Mouse (Mus musculus): ENCODE data around the gene Lrrc71. TPM values are rescaled to one million over a fixed set of nuclear protein-coding genes. Genes with fewer than 3 reads are reported as not detected.

Gene Lrrc71
- total and polyA plus RNA-seq, 3 experiments: 0.14 to 0.17 TPM; not detected in 1

DNA sequence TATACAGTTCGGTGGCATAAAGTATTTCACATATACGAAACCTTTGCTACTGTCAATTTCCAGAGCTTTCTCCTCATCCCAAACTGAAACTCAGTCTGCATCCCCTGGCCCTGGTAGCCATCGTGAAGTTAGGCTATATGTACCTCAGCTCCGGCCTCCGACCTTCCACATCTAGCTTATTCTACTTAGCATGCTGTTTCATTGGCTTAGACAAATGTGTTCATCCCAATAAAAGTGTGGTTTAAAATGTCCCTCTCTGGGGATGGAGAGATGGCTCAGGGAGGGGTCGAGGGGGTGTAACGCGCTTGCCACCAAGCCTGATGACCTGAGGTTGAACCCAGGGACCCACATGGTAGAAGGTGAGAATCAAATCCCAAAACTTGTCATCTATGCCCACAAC, 21.1 kb upstream of the Lrrc71 start:
- Histone ChIP-seq H3K27me3 (replicated peaks) (peaks cover 60% of the 10 kb centered on the region), H3K9ac (ENCODE audit: insufficient read depth, low read depth) (no peak overlapping the region), H3K27ac (ENCODE audit: insufficient read depth, low read depth) (no peak overlapping the region), H3K4me1 (ENCODE audit: control insufficient read depth in 1 of 2, insufficient read depth in 2 of 2) (peaks cover 6 to 25% of the 10 kb centered on the region in 2 experiments), H3K9me3 (replicated peaks; ENCODE audit: low read length) (no peaks in the 10 kb centered on the region), H3K4me3 (replicated peaks in 1 of 3; ENCODE audit: low read depth in 2 of 3, low read length in 2 of 3, poor library complexity in 1 of 3) (no peak overlapping the region), H3K36me3 (replicated peaks in 1 of 2; ENCODE audit: control insufficient read depth in 1 of 2, insufficient read depth in 1 of 2, low read length in 1 of 2) (no peaks in the 10 kb centered on the region), H3K79me2 (replicated peaks; ENCODE audit: control insufficient read depth, extremely low read depth, insufficient read depth, poor library complexity, severe bottlenecking) (no peaks in the 10 kb centered on the region), H3K4me2 (ENCODE audit: insufficient read depth, low read depth, poor library complexity, severe bottlenecking) (no peak overlapping the region)
- dilution Hi-C loops (cut with MboI; ENCODE audit: extremely low pct_ligation_motif_present, extremely low pct_unique_long_range_greater_than_20kb, low sequenced_read_pairs) (no loop called here), in situ Hi-C loops (cut with MboI; ENCODE audit: low pct_ligation_motif_present, low pct_unique_long_range_greater_than_20kb, low sequenced_read_pairs) (no loop called here)
- TF ChIP-seq TCF12 (IDR thresholded peaks at IDR 0.05; ENCODE audit: low read depth, low read length) (no peak), EP300 (IDR thresholded peaks at IDR 0.05; ENCODE audit: low read length) (no peak), TBP (conservative IDR thresholded peaks at IDR 0.05; ENCODE audit: low read depth, low read length) (no peak), GABPA (IDR thresholded peaks at IDR 0.05; ENCODE audit: insufficient replicate concordance, low read depth, low read length) (no peak), KAT2A (IDR thresholded peaks at IDR 0.05; ENCODE audit: insufficient replicate concordance, low read length) (no peak), USF1 (IDR thresholded peaks at IDR 0.05; ENCODE audit: low read depth, low read length) (no peak), MEF2A (IDR thresholded peaks at IDR 0.05; ENCODE audit: borderline replicate concordance, low read depth, low read length) (no peak), JUND (conservative IDR thresholded peaks at IDR 0.05; ENCODE audit: low read depth, low read length) (no peak), BHLHE40 (IDR thresholded peaks at IDR 0.05; ENCODE audit: low read depth, low read length) (no peak), MXI1 (IDR thresholded peaks at IDR 0.05; ENCODE audit: low read depth, low read length) (no peak), IRF4 (IDR thresholded peaks at IDR 0.05; ENCODE audit: low read depth, low read length) (no peak), RAD21 (IDR thresholded peaks at IDR 0.05; ENCODE audit: low read depth, low read length) (no peak)
- DNase-seq (ENCODE audit: extremely low read depth): no peak

DNA sequence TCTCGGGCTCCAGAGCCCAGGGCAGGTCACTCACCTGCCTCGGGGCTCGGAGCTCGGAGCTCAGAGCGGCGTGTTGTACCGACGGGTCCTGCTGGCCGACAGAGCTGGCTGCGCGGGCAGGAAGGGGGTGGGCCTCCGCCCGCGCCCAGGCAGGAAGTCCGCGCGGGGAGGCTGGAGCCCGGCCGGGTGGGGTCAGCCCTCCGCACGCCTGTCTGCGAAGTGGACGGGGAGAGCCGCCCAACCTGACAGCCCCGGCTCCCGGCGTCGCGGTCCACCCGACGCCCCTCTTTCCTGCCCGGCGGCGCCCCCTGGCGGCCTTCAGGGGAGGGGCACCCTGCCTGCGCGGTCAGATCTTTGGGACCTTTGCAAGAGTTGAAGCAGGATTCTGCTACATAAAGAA, 20.4 kb upstream of the Lrrc71 start:
- Histone ChIP-seq H3K36me3 (replicated peaks in 1 of 2; ENCODE audit: control insufficient read depth in 1 of 2, insufficient read depth in 1 of 2, low read length in 1 of 2) (no peaks in the 10 kb centered on the region), H3K27ac (ENCODE audit: insufficient read depth, low read depth) (no peak overlapping the region), H3K27me3 (replicated peaks) (peaks cover 54% of the 10 kb centered on the region), H3K79me2 (replicated peaks; ENCODE audit: control insufficient read depth, extremely low read depth, insufficient read depth, poor library complexity, severe bottlenecking) (no peaks in the 10 kb centered on the region), H3K4me1 (ENCODE audit: control insufficient read depth in 1 of 2, insufficient read depth in 2 of 2) (peaks cover 8 to 32% of the 10 kb centered on the region in 2 experiments), H3K4me2 (ENCODE audit: insufficient read depth, low read depth, poor library complexity, severe bottlenecking) (peak overlapping the region; percentile 81), H3K9me3 (replicated peaks; ENCODE audit: low read length) (no peaks in the 10 kb centered on the region), H3K4me3 (replicated peaks in 1 of 3; ENCODE audit: low read depth in 2 of 3, low read length in 2 of 3, poor library complexity in 1 of 3) (peak overlapping the region in 2 of 3 experiments; percentile 35 to 57), H3K9ac (ENCODE audit: insufficient read depth, low read depth) (0 out of 2 replicates have a peak overlapping the region, but pooled peaks have one; percentile 22)
- dilution Hi-C loops (cut with MboI; ENCODE audit: extremely low pct_ligation_motif_present, extremely low pct_unique_long_range_greater_than_20kb, low sequenced_read_pairs): no loop called here
- TF ChIP-seq SIN3A (IDR thresholded peaks at IDR 0.05; ENCODE audit: low read length): no peak
- TF ChIP-seq HCFC1 (IDR thresholded peaks at IDR 0.05; ENCODE audit: low read depth, low read length): no peak
- TF ChIP-seq ELF1 (IDR thresholded peaks at IDR 0.05; ENCODE audit: low read depth, low read length): peak; percentile 35; the same call in 1 of the 2 replicates
- no peak for TF ChIP-seq MXI1 (IDR thresholded peaks at IDR 0.05; ENCODE audit: low read depth, low read length)
- peak; percentile 55; the same call in 1 of the 2 replicates for TF ChIP-seq UBTF (IDR thresholded peaks at IDR 0.05; ENCODE audit: low read depth, low read length)
- TF ChIP-seq CTCF (conservative IDR thresholded peaks at IDR 0.05 in 1 of 2, IDR thresholded peaks at IDR 0.05 in 1 of 2; ENCODE audit: low read depth in 2 of 2, low read length in 2 of 2): peak in 1 of 2 experiments; percentile 91
- TF ChIP-seq EP300 (IDR thresholded peaks at IDR 0.05; ENCODE audit: low read length): no peak
- TF ChIP-seq RAD21 (IDR thresholded peaks at IDR 0.05; ENCODE audit: low read depth, low read length): peak; percentile 48
- TF ChIP-seq MAZ (IDR thresholded peaks at IDR 0.05; ENCODE audit: low read depth, low read length): no peak
- 0 out of 2 replicates have a peak, but pooled peaks have one; percentile 21 for TF ChIP-seq IRF4 (IDR thresholded peaks at IDR 0.05; ENCODE audit: low read depth, low read length)
- no peak for TF ChIP-seq MAX (IDR thresholded peaks at IDR 0.05; ENCODE audit: low read length)
- TF ChIP-seq NRF1 (IDR thresholded peaks at IDR 0.05; ENCODE audit: low read depth, low read length): no peak
- TF ChIP-seq CHD2 (IDR thresholded peaks at IDR 0.05; ENCODE audit: low read length): no peak
- TF ChIP-seq SMC3 (IDR thresholded peaks at IDR 0.05; ENCODE audit: low read depth, low read length): peak; percentile 88
- TF ChIP-seq ZKSCAN1 (IDR thresholded peaks at IDR 0.05; ENCODE audit: borderline replicate concordance, low read depth, low read length): no peak
- no peak for TF ChIP-seq CHD1 (IDR thresholded peaks at IDR 0.05; ENCODE audit: low read depth, low read length)
- peak; percentile 40 for DNase-seq (ENCODE audit: extremely low read depth)
- in situ Hi-C loops (cut with MboI; ENCODE audit: low pct_ligation_motif_present, low pct_unique_long_range_greater_than_20kb, low sequenced_read_pairs): no loop called here
